Mouse (Mus musculus) forebrain, postnatal 0 days (tissue): Measurements from ENCODE around the gene Polr1e. TPM values are rescaled to one million over a fixed set of nuclear protein-coding genes. Genes with fewer than 3 reads are reported as not detected.
A peak's percentile ranks its signal among the peaks of the same experiment; 100 is the strongest.

ENCODE experiments used
- ATAC-seq: fragments of 200-750 bp; cut with Nextera tagmentation; 2 replicates; pipeline ENCODE4 v1.8.0; 2017; ENCODE audit warnings: mild to moderate bottlenecking, moderate library complexity
- DNase-seq: peaks from one replicate; pipeline ENCODE4 v3.0.0-alpha.2; 2015
- H3K27ac ChIP-seq: fragments of 300-500 bp; sonication (generic); 2 replicates; pipeline ENCODE4 v1.5.1; 2014; ENCODE audit warnings: low read depth, mild to moderate bottlenecking, antibody characterized with exemption, low read length, moderate library complexity, mixed read lengths
- H3K27me3 ChIP-seq: fragments of 300-500 bp; sonication (generic); 2 replicates; pipeline ENCODE4 v1.6.1; 2014; ENCODE audit warnings: mild to moderate bottlenecking, low read length, mixed read lengths; ENCODE audit not compliant: insufficient read depth
- H3K36me3 ChIP-seq: fragments of 300-500 bp; sonication (generic); 2 replicates; pipeline ENCODE4 v1.6.1; 2014; ENCODE audit warnings: mild to moderate bottlenecking, moderate library complexity; ENCODE audit not compliant: insufficient read depth
- H3K4me1 ChIP-seq: fragments of 300-500 bp; sonication (generic); 2 replicates; pipeline ENCODE4 v1.6.1; 2014; ENCODE audit warnings: antibody characterized with exemption; ENCODE audit not compliant: insufficient read depth
- H3K4me2 ChIP-seq: fragments of 300-500 bp; sonication (generic); 2 replicates; pipeline ENCODE4 v1.6.1; 2014; ENCODE audit warnings: low read depth, mild to moderate bottlenecking, moderate library complexity
- H3K4me3 ChIP-seq: fragments of 300-500 bp; sonication (generic); 2 replicates; pipeline ENCODE4 v1.5.1; 2014; ENCODE audit warnings: low read depth, low read length, mixed read lengths
- H3K9ac ChIP-seq: fragments of 300-500 bp; sonication (generic); 2 replicates; pipeline ENCODE4 v1.6.1; 2014; ENCODE audit warnings: mild to moderate bottlenecking
- H3K9me3 ChIP-seq: fragments of 300-500 bp; sonication (generic); 2 replicates; pipeline ENCODE4 v1.6.1; 2016; ENCODE audit warnings: low read length
- CTCF ChIP-seq: sonication (generic); IDR thresholded peaks from 2 replicates; pipeline ENCODE4 v1.5.1; 2016; ENCODE audit warnings: antibody characterized with exemption, control low read depth, low read depth
- WGBS: fragments of 180-500 bp; shearing (Covaris S2); extraction: QIAGEN DNeasy Blood & Tissue Kit; methylation state at CpG from one replicate; pipeline ENCODE4 v1.1.7; 2014; 5-methylcytosine and 5-hydroxymethylcytosine counted together
- polyA plus RNA-seq: library from polyadenylated mRNA; unstranded; fragments of >200 nt; fragmentation: Nextera tagmentation; extraction: Ambion mirVana; gene quantifications from 2 replicates; pipeline ENCODE4 v1.2.1, GENCODE M21; 2015
- total RNA-seq: library from RNA; depleted of rRNA; stranded (reverse); fragments of >200 nt; gene quantifications from 2 replicates; pipeline ENCODE4 v1.2.3, GENCODE M21; 2014; rRNA removed

Gene Polr1e
- total RNA-seq: 13.4 and 16.5 TPM in 2 replicates
- polyA plus RNA-seq: 23.7 and 25.0 TPM in 2 replicates

GRCm38 (mm10) chr4:45018452-45018980, at the start of gene Polr1e:
Polr1e (plus strand) TSS chr4:45018583.
- 0 out of 2 replicates have a peak, but pooled peaks cover 4% of the 10 kb centered on the region for H3K4me1 ChIP-seq
- H3K4me2 ChIP-seq: peak within 1 kb of the TSS; percentile 97
- peaks cover 1% of the 10 kb centered on the region; the same call in 1 of the 2 replicates for H3K36me3 ChIP-seq
- DNase-seq (peak; percentile 88), ATAC-seq (peak; percentile 89)
- no peaks in the 10 kb centered on the region for H3K9me3 ChIP-seq
- TF ChIP-seq CTCF: no peak
- no peak within 1 kb of the TSS for H3K27ac ChIP-seq
- H3K4me3 ChIP-seq: peak within 1 kb of the TSS; percentile 66
- H3K9ac ChIP-seq: peak within 1 kb of the TSS; percentile 64
- H3K27me3 ChIP-seq: no peaks in the 10 kb centered on the region
- WGBS: under 1% methylated on average over 29 of the region's 29 CpGs

GRCm38 (mm10) chr4:44970056-44970455, 48.3 kb upstream of the Polr1e start:
- Histone ChIP-seq H3K27ac (no peak overlapping the region), H3K4me3 (no peak overlapping the region), H3K27me3 (no peaks in the 10 kb centered on the region), H3K4me1 (peaks cover 5% of the 10 kb centered on the region; the same call in 1 of the 2 replicates), H3K9me3 (no peaks in the 10 kb centered on the region), H3K4me2 (no peak overlapping the region), H3K36me3 (no peaks in the 10 kb centered on the region), H3K9ac (no peak overlapping the region)
- 94% methylated on average over 7 of the region's 7 CpGs for WGBS
- DNase-seq: no peak
- no peak for TF ChIP-seq CTCF
- ATAC-seq: no peak

GRCm38 (mm10) chr4:44970612-44971110, 47.7 kb upstream of the Polr1e start:
- 24% methylated on average over 10 of the region's 10 CpGs for WGBS
- H3K36me3 ChIP-seq: no peaks in the 10 kb centered on the region
- H3K4me2 ChIP-seq: no peak overlapping the region
- no peak overlapping the region for H3K27ac ChIP-seq
- DNase-seq (peak; percentile 25), ATAC-seq (no peak)
- no peaks in the 10 kb centered on the region for H3K9me3 ChIP-seq
- no peaks in the 10 kb centered on the region for H3K27me3 ChIP-seq
- no peak overlapping the region for H3K9ac ChIP-seq
- no peak overlapping the region for H3K4me3 ChIP-seq
- TF ChIP-seq CTCF: peak; percentile 73
- peaks cover 5% of the 10 kb centered on the region; the same call in 1 of the 2 replicates for H3K4me1 ChIP-seq

GRCm38 (mm10) chr4:44973450-44973849, 44.9 kb upstream of the Polr1e start:
- H3K4me1 ChIP-seq: peaks cover 5% of the 10 kb centered on the region; the same call in 1 of the 2 replicates
- no peaks in the 10 kb centered on the region for H3K9me3 ChIP-seq
- no peaks in the 10 kb centered on the region for H3K27me3 ChIP-seq
- H3K36me3 ChIP-seq: no peaks in the 10 kb centered on the region
- H3K27ac ChIP-seq: no peak overlapping the region
- TF ChIP-seq CTCF: peak; percentile 85
- DNase-seq (peak; percentile 80), ATAC-seq (peak; percentile 85)
- H3K9ac ChIP-seq: no peak overlapping the region
- H3K4me2 ChIP-seq: peak overlapping the region; percentile 27; the same call in 1 of the 2 replicates
- WGBS: 13% methylated on average over 9 of the region's 9 CpGs
- no peak overlapping the region for H3K4me3 ChIP-seq

- 0 out of 2 replicates have a peak, but pooled peaks have one; percentile 25 for ATAC-seq
These were observed 44.5 kb upstream of the Polr1e start for GRCm38 (mm10) chr4:44973871-44974270.

GRCm38 (mm10) chr4:44974331-44974730, 44.1 kb upstream of the Polr1e start:
- ATAC-seq (no peak), DNase-seq (no peak)
- Histone ChIP-seq H3K4me3 (no peak overlapping the region), H3K27ac (no peak overlapping the region), H3K9me3 (no peaks in the 10 kb centered on the region), H3K36me3 (no peaks in the 10 kb centered on the region), H3K4me1 (peaks cover 5% of the 10 kb centered on the region; the same call in 1 of the 2 replicates), H3K4me2 (no peak overlapping the region), H3K27me3 (no peaks in the 10 kb centered on the region), H3K9ac (no peak overlapping the region)
- 76% methylated on average over 8 of the region's 8 CpGs for WGBS
- TF ChIP-seq CTCF: no peak

More at GRCm38 (mm10) chr4:44973871-44974270, 44.5 kb upstream of the Polr1e start:
- Histone ChIP-seq H3K9me3 (no peaks in the 10 kb centered on the region), H3K36me3 (no peaks in the 10 kb centered on the region), H3K27me3 (no peaks in the 10 kb centered on the region), H3K4me1 (peaks cover 5% of the 10 kb centered on the region; the same call in 1 of the 2 replicates), H3K4me3 (no peak overlapping the region), H3K4me2 (peak overlapping the region; percentile 27; the same call in 1 of the 2 replicates), H3K27ac (no peak overlapping the region), H3K9ac (no peak overlapping the region)
- 56% methylated on average over 14 of the region's 14 CpGs for WGBS
- no peak for TF ChIP-seq CTCF
- no peak for DNase-seq

GRCm38 (mm10) chr4:44976026-44976615, 42.3 kb upstream of the Polr1e start:
- H3K9ac ChIP-seq: no peak overlapping the region
- 80% methylated on average over 6 of the region's 6 CpGs for WGBS
- H3K27me3 ChIP-seq: no peaks in the 10 kb centered on the region
- no peak overlapping the region for H3K4me2 ChIP-seq
- H3K36me3 ChIP-seq: no peaks in the 10 kb centered on the region
- H3K27ac ChIP-seq: no peak overlapping the region
- no peak for TF ChIP-seq CTCF
- ATAC-seq: no peak
- H3K4me3 ChIP-seq: no peak overlapping the region
- no peaks in the 10 kb centered on the region for H3K9me3 ChIP-seq
- peaks cover 5% of the 10 kb centered on the region; the same call in 1 of the 2 replicates for H3K4me1 ChIP-seq
- DNase-seq: no peak
